Mouse (Mus musculus) ES-Bruce4 (cell line): ENCODE results near the gene Gp1bb. TPM values are rescaled to one million over a fixed set of nuclear protein-coding genes. Genes with fewer than 3 reads are reported as not detected.

ENCODE experiments used
- H3K27ac ChIP-seq: 2 replicates; pipeline ENCODE4 v1.5.1; 2012; ENCODE audit warnings: low read length, inconsistent platforms; ENCODE audit not compliant: insufficient read depth
- H3K27me3 ChIP-seq: 2 replicates; pipeline ENCODE4 v1.6.1; 2012; ENCODE audit warnings: mild to moderate bottlenecking, low read length, inconsistent platforms; ENCODE audit not compliant: control insufficient read depth, poor library complexity, insufficient read depth, severe bottlenecking
- H3K36me3 ChIP-seq: 2 replicates; pipeline ENCODE4 v1.6.1; 2012; ENCODE audit warnings: inconsistent platforms, mild to moderate bottlenecking, low read length, moderate library complexity; ENCODE audit not compliant: control insufficient read depth, poor library complexity, insufficient read depth, severe bottlenecking
- H3K4me1 ChIP-seq: one replicate; pipeline ENCODE4 v1.8.1; 2011; ENCODE audit warnings: low read length; ENCODE audit not compliant: control insufficient read depth, insufficient read depth
- H3K4me3 ChIP-seq: 2 replicates; pipeline ENCODE4 v1.5.1; 2011; ENCODE audit warnings: low read depth, mild to moderate bottlenecking, low read length
- H3K9ac ChIP-seq: 2 replicates; pipeline ENCODE4 v1.6.1; 2012; ENCODE audit warnings: low read depth, mild to moderate bottlenecking, inconsistent platforms; ENCODE audit not compliant: poor library complexity, severe bottlenecking
- H3K9me3 ChIP-seq: replicated peaks from 2 replicates; pipeline ENCODE4 v1.6.1; 2012; ENCODE audit warnings: mild to moderate bottlenecking, low read length, inconsistent platforms; ENCODE audit not compliant: control insufficient read depth, poor library complexity, insufficient read depth, severe bottlenecking
- CTCF ChIP-seq: IDR thresholded peaks from one replicate; pipeline ENCODE4 v1.8.1; 2011; ENCODE audit warnings: low read depth, low read length
- EP300 ChIP-seq: IDR thresholded peaks from 2 replicates; pipeline ENCODE4 v1.6.1; 2011; ENCODE audit warnings: low read depth, low read length; ENCODE audit not compliant: insufficient read depth
- POLR2A ChIP-seq: IDR thresholded peaks from one replicate; pipeline ENCODE4 v1.8.1; 2011; ENCODE audit warnings: low read length; ENCODE audit not compliant: insufficient read depth
- polyA plus RNA-seq: library from polyadenylated mRNA; stranded (reverse); fragments of >200 nt; gene quantifications from 2 replicates; pipeline ENCODE4 v1.2.4, GENCODE M21; 2011; ENCODE audit warnings: low read depth; ENCODE audit not compliant: missing spikeins, insufficient read depth, insufficient read length

Gene Gp1bb
- polyA plus RNA-seq, 1 experiment, result not detected

GRCm38 (mm10) chr16:18631141-18631540 is 8.9 kb upstream of the Gp1bb start:
- TF ChIP-seq EP300 (no peak), CTCF (no peak), POLR2A (no peak)
- peaks cover 8% of the 10 kb centered on the region for H3K27me3 ChIP-seq
- H3K9ac ChIP-seq, result no peak overlapping the region
- no peak overlapping the region for H3K4me3 ChIP-seq
- H3K9me3 ChIP-seq, result no peaks in the 10 kb centered on the region
- no peak overlapping the region for H3K27ac ChIP-seq
- H3K36me3 ChIP-seq, result no peaks in the 10 kb centered on the region
- no peaks in the 10 kb centered on the region for H3K4me1 ChIP-seq

- no peak overlapping the region for H3K9ac ChIP-seq
- H3K4me1 ChIP-seq, result no peaks in the 10 kb centered on the region
Observed at GRCm38 (mm10) chr16:18630291-18630690, 8.1 kb upstream of the Gp1bb start.

GRCm38 (mm10) chr16:18629390-18630231 is 7.4 kb upstream of the Gp1bb start, which contains the start of gene Sept5:
TSS of gene Sept5 (minus strand) at chr16:18629954.
- peaks cover 10% of the 10 kb centered on the region for H3K27me3 ChIP-seq
- no peaks in the 10 kb centered on the region for H3K9me3 ChIP-seq
- no peaks in the 10 kb centered on the region for H3K36me3 ChIP-seq
- peak within 1 kb of the TSS; percentile 76 for H3K4me3 ChIP-seq
- peak within 1 kb of the TSS; percentile 59 for H3K9ac ChIP-seq
- TF ChIP-seq EP300 (no peak), POLR2A (no peak), CTCF (no peak)
- H3K27ac ChIP-seq, result no peak within 1 kb of the TSS
- no peaks in the 10 kb centered on the region for H3K4me1 ChIP-seq

More at GRCm38 (mm10) chr16:18630291-18630690, 8.1 kb upstream of the Gp1bb start:
- no peaks in the 10 kb centered on the region for H3K36me3 ChIP-seq
- TF ChIP-seq CTCF, result no peak
- TF ChIP-seq POLR2A, result no peak
- TF ChIP-seq EP300, result no peak
- peaks cover 10% of the 10 kb centered on the region for H3K27me3 ChIP-seq
- H3K4me3 ChIP-seq, result peak overlapping the region; percentile 48
- H3K27ac ChIP-seq, result no peak overlapping the region
- H3K9me3 ChIP-seq, result no peaks in the 10 kb centered on the region

- Histone ChIP-seq H3K9me3 (no peaks in the 10 kb centered on the region), H3K9ac (peak overlapping the region; percentile 59), H3K4me3 (no peak overlapping the region), H3K27me3 (peaks cover 10% of the 10 kb centered on the region), H3K4me1 (no peaks in the 10 kb centered on the region), H3K36me3 (no peaks in the 10 kb centered on the region), H3K27ac (no peak overlapping the region)
- TF ChIP-seq POLR2A, result no peak
- TF ChIP-seq CTCF, result no peak
- no peak for TF ChIP-seq EP300
Observed at GRCm38 (mm10) chr16:18628948-18629340, 6.7 kb upstream of the Gp1bb start.

GRCm38 (mm10) chr16:18628206-18628947 is 6.2 kb upstream of the Gp1bb start:
- Histone ChIP-seq H3K36me3 (no peaks in the 10 kb centered on the region), H3K9me3 (no peaks in the 10 kb centered on the region), H3K4me3 (no peak overlapping the region), H3K9ac (no peak overlapping the region), H3K27ac (no peak overlapping the region), H3K4me1 (no peaks in the 10 kb centered on the region), H3K27me3 (peaks cover 10% of the 10 kb centered on the region)
- TF ChIP-seq POLR2A (no peak), CTCF (no peak), EP300 (no peak)

- H3K9ac ChIP-seq, result no peak overlapping the region
- H3K9me3 ChIP-seq, result no peaks in the 10 kb centered on the region
- no peak overlapping the region for H3K4me3 ChIP-seq
- peaks cover 10% of the 10 kb centered on the region for H3K27me3 ChIP-seq
- H3K36me3 ChIP-seq, result no peaks in the 10 kb centered on the region
- H3K4me1 ChIP-seq, result no peaks in the 10 kb centered on the region
- no peak for TF ChIP-seq CTCF
- TF ChIP-seq POLR2A, result no peak
- TF ChIP-seq EP300, result no peak
- H3K27ac ChIP-seq, result no peak overlapping the region
Observed at GRCm38 (mm10) chr16:18627163-18627562, 5.0 kb upstream of the Gp1bb start.
